Mouse (Mus musculus): ENCODE results near the gene Ripk1.

- TF ChIP-seq POLR2A (IDR thresholded peaks at IDR 0.05; ENCODE audit: extremely low read depth, insufficient read depth, low read length): no peak
- no peak for TF ChIP-seq CTCF (IDR thresholded peaks at IDR 0.05; ENCODE audit: low read depth, low read length)
These were observed 45.4 kb downstream of the Ripk1 start for GRCm38 (mm10) chr13:34047526-34047925.
